Mouse (Mus musculus): ENCODE data around the gene Cntnap2.

DNA sequence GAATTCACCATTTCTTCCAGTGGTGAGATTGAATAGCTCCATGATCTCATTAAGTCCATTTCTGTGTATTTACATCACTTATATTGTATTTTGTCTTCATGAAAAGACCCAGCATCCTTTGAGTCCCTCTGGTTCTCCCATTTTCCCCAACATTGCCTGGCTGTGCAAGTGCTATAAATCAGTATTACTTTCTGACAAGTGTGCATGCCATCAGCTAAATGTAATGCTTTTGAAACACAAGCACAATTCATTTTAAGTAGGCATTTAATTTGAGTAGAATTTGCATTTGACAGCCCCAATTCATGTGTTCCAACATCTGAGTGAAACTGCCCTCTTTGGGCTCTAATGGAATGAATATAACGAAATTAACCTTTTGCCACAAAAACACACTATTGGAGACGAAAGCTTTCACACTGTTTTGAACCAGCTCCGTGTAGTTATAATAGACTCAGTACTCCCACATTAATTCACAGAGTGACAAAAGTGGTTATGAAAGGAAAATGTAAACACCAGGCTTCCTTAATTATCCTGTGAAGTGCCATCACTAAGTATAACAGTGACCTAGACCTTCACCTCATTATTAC lies 812.3 kb downstream of the Cntnap2 start:
- no peak for TF ChIP-seq CTCF (IDR thresholded peaks at IDR 0.05)
- TF ChIP-seq POLR2A (IDR thresholded peaks at IDR 0.05; ENCODE audit: insufficient read depth, low read depth, low read length), result no peak

All from heart, adult 2 months (tissue).